Mouse (Mus musculus): ENCODE results near the gene Fam204a.

Gene Fam204a

GRCm38 (mm10) chr19:60225899-60226844, at the start of gene Fam204a:
Gene Fam204a (minus strand): TSS chr19:60226701.
- DNase-seq (ENCODE audit: low spot score in 2 of 2): peak; percentile 92 to 94

GRCm38 (mm10) chr19:60265789-60266188, 39.3 kb upstream of the Fam204a start:
- no peak for DNase-seq (ENCODE audit: low spot score in 2 of 2)

DNA sequence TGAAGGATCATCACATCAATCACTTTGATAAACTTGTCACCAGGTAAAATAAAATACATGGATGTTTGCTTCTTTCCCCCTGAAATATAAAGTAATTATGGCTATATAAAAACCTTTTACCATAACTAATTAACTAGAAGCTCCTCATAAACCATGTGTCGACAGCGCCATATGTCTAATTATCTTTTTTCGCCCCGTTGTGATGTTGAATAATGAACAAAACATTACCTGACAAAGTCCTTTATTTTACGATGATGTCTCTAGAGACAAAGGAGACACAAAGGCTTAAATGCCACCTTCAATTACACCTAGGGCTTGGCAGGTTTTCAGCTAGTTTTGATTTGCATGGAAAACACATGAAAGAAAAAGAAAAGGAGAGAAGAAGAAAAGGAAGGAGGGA, 34.2 kb upstream of the Fam204a start:
- DNase-seq (ENCODE audit: low spot score in 2 of 2): no peak

DNA sequence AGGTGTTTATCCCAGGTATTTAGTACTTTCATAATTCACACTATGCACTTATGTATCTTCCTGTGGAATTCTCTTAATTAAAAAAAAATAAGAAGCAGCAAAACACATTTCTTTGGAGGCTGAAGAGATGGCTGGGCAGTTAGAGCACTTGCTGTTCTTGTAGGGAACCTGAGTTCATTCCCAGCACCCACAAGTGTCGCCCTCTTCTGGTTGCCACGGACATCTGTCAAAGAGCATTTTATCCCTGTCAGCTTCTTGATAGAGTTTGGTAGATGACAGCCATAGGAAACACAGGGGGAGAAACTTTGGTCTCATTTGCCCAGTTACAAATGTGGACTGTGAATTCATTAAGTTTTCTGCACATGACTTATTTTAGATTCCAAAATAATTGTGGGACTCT, 25.5 kb upstream of the Fam204a start:
- peak in 1 of 2 experiments; percentile 15 for DNase-seq (ENCODE audit: low spot score in 2 of 2)

GRCm38 (mm10) chr19:60251197-60251596, 24.7 kb upstream of the Fam204a start:
- no peak for DNase-seq (ENCODE audit: low spot score in 2 of 2)

GRCm38 (mm10) chr19:60245250-60245649, 18.7 kb upstream of the Fam204a start:
- no peak for DNase-seq (ENCODE audit: low spot score in 2 of 2)

GRCm38 (mm10) chr19:60242620-60243019, 16.1 kb upstream of the Fam204a start:
- no peak for DNase-seq (ENCODE audit: low spot score in 2 of 2)

DNA sequence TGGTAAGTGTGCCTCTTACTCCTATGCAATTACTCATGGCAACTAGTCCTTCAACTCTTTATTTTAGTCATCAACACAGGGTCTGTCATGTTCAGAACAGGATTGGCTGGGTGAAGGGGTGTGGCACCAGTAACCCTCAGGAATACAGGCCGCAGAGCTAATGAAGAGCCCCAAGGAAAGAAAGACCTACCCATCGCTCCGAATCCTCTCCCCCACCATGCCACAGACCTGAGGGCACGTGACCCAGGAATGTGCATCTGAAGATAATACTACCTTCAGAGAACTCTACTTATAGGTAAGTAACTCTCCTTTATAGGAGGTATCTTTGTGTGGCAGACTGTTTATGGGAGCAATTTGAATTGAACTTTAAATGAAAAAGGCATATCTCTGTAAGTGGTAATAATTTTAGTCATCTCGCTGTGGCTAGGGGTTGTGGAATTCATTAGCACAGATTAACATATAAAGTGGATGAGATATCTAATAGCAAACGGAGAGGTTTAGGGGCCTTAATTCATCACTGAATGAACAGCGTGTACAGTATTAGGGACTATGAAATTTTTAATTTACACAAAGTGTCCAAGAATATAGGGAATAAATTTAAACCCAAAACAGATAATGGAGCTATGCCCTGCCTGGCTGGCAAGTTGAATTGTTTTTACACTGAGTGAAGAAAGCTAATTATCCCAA, 15.6 kb upstream of the Fam204a start:
- no peak for DNase-seq (ENCODE audit: low spot score in 2 of 2)

DNA sequence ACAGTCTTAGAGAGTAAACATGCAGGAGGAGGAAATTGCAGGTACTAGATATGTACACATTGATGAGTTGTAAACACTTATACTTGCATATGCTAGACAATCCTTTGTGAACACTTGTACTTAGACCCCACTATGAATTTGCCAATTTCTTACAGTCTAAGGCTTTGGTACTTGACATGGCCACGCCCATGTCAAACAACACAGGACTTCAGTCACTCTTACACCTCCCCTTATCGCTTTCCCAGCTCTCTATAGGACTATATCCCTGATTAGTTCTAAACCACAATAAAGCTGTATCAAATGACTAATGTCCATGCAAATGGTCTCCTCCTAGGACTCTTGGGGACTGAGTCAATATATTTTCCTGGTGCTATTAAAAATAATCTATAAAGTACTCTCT, 5.0 kb upstream of the Fam204a start:
- no peak for DNase-seq (ENCODE audit: low spot score in 2 of 2)

- DNase-seq (ENCODE audit: low spot score in 2 of 2): peak; percentile 6 to 9
These were observed 339 bp upstream of the Fam204a start for GRCm38 (mm10) chr19:60226845-60227235.

- DNase-seq (ENCODE audit: low spot score in 2 of 2): no peak
These were observed 7.1 kb downstream of the Fam204a start for GRCm38 (mm10) chr19:60219395-60219794.

- no peak for DNase-seq (ENCODE audit: low spot score in 2 of 2)
These were observed 8.5 kb downstream of the Fam204a start for GRCm38 (mm10) chr19:60217985-60218384.

DNA sequence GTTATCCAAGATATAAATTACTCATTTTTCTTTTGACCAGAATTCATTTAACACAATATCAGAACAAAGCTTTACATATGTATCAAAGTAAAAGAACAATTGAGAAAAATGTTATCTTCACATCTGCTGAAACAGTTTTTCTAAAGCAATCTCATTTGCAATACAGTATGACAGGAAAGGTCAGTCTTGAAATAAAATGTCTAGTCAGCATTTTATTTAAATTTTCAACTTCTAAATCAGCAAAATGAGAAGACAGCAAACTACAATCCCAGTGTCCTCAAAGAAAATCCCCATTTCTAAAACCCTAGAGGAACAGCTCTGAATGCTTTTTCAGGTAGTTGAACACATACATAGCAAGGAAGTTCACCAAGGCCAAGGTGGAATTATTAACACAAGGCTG, 18.3 kb downstream of the Fam204a start:
- no peak for DNase-seq (ENCODE audit: low spot score in 2 of 2)

DNA sequence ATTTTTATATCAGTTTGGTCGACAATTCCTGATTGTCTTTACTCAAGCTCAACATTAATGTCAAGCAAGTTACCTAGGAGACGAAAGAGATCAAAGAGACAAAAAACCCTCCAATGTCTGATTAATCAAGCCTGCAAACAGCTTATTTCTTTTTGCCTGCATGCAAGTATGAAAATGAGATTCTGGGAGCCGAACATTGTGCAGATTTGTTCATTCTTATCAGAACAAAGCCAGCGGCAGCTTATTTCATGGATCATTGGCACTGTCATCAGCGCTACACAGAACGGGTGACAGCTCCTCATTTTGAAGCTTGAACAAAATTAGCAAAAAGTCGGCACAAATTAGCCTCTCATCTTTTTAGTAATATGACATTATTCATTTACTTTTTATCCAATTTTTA, 22.3 kb downstream of the Fam204a start:
- DNase-seq (ENCODE audit: low spot score in 2 of 2): no peak

DNA sequence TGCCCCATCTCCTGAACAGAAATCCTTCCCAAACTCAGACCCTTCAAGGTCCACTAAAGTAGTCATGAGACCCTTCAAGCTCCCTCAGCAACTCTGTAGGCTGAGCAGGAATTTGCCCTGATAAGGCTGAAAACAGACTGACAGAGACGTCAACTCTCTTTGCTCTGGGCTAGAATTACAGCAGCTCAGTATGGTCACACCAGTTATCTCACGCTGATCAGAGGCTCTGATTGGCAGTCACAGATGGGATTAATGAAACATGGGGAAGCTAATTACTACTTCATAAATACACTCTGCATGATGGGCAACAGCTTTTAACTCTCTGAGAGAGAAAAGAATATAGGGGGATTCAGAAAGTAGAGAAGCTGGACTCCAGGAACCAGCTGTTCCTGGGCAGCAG, 26.2 kb downstream of the Fam204a start:
- DNase-seq (ENCODE audit: low spot score in 2 of 2): no peak

DNA sequence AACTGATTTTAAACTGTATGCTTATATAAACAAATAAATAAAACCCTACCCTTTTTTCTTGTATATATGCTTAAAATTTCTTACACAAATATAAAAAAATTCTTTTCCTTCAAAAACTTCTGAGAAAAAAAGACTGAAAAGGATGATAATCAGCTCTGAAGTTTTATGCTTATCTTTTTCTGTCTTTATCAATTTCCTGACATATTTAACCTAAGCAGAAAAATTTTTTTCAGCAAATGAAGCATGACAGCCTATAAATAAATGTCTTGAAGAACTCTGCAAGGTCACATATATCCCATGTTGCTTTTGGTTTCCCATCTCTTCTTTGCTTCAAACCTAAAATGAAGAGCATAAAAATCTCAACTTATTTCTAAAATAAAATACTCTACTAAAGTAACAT, 27.3 kb downstream of the Fam204a start:
- no peak for DNase-seq (ENCODE audit: low spot score in 2 of 2)

GRCm38 (mm10) chr19:60192790-60193189, 33.7 kb downstream of the Fam204a start:
- DNase-seq (ENCODE audit: low spot score in 2 of 2): no peak

GRCm38 (mm10) chr19:60189206-60189605, 37.3 kb downstream of the Fam204a start:
- no peak for DNase-seq (ENCODE audit: low spot score in 2 of 2)

DNA sequence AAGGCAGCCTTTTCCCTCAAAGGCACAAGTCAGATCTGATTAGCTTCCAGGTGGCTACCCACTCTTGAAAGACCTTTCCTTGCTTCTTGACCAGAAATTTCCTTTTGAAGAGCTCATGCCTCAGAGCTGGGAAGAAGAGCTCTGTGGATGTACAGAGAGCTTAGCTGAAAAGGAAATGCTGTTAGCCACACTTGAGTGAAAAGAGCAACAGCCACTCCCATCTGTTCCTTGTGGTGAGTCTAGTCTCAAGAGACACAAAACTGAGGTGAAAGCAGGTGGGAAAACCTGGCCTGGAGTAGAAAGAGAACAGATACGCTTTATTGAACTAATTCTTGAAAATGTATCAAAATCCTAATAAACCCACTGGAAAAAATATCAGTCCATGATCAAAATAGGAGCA, 43.6 kb downstream of the Fam204a start:
- peak; percentile 35 to 44 for DNase-seq (ENCODE audit: low spot score in 2 of 2)

DNA sequence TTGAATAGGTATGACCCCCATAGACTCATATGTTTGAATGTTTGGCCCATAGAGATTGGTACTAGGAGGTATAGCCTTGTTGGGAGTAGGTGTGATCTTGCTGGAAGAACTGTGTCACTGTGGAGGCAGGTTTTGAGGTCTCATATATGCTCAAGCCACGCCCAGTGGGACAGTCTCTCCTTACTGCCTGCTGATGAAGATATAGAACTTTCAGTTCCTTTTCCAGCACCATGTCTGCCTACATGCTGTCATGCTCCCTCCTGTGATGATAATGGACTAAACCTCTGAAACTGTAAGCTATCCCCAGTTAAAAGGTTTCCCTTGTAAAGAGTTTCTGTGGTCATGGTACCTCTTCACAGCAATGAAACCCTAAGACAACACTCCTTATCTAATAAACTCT, 44.3 kb downstream of the Fam204a start:
- no peak for DNase-seq (ENCODE audit: low spot score in 2 of 2)

DNA sequence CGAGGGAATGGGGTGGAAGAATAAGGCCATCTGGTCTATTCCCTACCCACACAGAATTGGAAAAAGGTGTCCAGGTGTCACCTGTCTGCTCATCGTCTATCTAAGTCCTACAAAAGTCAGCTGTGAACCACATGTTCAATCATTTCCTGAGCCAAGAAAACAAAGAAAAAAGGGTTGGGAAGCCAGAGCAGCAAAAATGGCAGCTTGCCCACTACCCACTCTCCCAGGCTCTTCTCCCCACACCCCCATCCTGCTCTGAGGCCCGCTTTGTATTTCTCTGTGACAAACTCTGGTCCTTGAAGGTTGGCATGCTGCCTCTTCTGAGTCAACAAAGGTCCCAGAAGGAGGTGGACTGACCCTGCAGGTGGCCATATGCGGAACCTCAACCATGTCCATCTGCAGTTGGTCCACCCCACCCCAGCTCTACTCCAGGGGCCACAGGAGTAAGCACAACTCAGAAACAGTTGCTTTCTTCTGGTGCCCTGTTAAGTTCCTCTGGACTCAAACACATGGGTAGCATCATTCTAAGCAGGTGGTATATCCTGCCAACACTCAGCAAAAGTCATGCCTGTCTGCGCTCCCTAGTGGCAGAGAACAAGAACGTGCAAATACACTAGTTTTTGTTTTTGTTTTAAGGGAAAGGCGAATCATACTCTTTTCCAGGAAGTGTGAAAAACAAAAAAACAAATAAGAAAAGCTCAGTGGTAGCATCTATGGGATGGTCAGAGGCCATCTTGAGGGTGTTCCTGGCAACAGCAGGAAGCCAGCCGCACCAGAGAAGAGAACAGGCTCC, 47.5 kb downstream of the Fam204a start:
- no peak for DNase-seq (ENCODE audit: low spot score in 2 of 2)

- no peak for DNase-seq (ENCODE audit: low spot score in 2 of 2)
These were observed 61.1 kb downstream of the Fam204a start for GRCm38 (mm10) chr19:60165417-60165816.

Measured in thymus, postnatal 10 days (tissue).